Mouse (Mus musculus) embryonic stem cell, embryonic (primary cell): ENCODE measurements around the gene Mrm2.

Experiments used
- CTCF ChIA-PET, 4 experiments: fragments of 300-600 bp in 2 of 4; fragments of 350-600 bp in 2 of 4; sonication (Branson Sonifier 250); formaldehyde crosslinking; loops; one replicate each; lab custom pipeline; 2022; ENCODE audit warnings: inconsistent platforms in 2 of 4; lab: Charles Lee
- POLR2A ChIA-PET, 4 experiments: fragments of 300-600 bp in 2 of 4; fragments of 350-600 bp in 2 of 4; sonication (Branson Sonifier 250); formaldehyde crosslinking; loops; one replicate each; lab custom pipeline; 2022; ENCODE audit warnings: antibody characterized with exemption in 4 of 4, inconsistent platforms in 1 of 4; lab: Charles Lee

Gene Mrm2

DNA sequence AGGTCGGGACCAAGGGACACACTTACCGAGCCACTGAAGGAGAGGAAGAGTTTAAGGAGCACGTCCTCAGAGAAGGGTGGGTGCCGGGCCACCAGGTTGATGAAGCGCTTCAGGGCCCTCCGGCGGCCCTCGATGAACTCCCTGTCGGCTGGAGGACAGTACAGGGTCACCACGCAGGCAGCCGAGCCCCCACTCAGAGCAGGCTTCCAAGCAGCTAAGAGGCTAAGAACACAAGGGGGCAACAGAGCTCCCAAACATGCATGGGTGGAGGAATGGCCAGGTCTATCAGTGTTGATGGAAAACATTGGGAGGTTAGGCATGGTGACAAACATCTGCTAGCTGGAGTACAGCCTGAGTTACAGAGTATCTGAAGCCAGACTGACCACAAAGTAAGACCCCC lies 24.2 kb upstream of the Mrm2 start:
- ChIA-PET CTCF (interaction anchor here in 3 of 4 experiments (0.6 to 1.4 kb wide), 6 partner anchors 11 to 423 kb away, joined by 3 to 7 read pairs (median 3); no protein-coding TSS in a partner anchor), POLR2A (interaction anchor here in 2 of 4 experiments (0.8 to 1.1 kb wide), 4 partner anchors 12 to 46 kb away, joined by 3 to 4 read pairs (median 3); no protein-coding TSS in a partner anchor)

DNA sequence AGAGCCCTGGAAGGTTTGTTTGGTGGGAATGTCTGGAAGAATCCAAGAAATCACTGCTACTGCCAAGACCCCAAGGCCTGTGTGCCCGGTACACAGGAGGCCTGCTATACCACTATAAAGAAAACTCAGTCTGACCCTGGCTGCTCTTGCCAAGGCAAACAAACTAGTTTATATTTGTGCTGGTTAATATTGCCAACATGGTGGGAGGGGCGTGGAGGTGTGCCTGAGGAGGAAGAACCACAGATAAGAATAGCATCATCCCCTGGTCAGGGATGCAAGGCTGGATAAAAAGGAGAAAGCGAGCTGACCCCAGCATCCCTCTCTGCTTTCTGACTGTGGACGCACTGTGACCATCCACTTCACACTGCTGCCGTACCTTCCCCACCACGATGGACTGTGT lies 20.7 kb upstream of the Mrm2 start:
- POLR2A ChIA-PET, result no interaction called here
- CTCF ChIA-PET, result no interaction called here

DNA sequence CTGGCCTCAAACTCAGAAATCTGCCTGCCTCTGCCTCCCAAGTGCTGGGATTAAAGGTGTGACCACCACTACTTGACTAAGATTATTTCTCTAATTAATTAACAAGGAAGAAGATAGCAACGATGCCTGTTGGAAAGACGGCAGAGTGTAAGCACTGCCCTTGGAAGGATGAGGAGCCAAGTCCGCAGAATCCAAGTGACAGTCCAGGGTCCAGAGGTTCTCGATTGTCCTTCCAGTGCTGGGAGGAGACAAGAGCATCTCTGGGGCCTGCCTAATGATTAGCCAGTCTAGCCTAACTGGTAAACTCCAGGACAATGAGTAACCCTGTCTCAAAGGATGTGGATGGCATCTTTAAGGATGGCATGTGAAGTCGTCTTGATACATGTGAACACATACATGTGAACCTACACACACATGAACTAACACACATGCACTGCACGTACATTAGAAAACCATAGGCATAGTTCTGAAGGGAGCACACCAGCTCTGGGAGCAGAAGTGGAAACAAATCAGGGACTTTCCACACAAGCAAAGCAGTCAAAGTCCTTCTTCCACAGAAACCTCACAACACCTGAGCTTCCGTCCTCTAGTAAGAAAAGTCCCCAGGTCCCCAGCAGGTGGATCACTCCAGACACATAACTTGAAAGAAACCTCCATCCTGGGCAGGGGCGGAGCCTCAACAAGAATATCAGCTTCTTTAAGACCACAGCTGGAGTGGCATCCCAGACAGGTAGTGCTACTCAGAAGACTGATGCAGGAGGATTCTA lies 19.2 kb upstream of the Mrm2 start:
- POLR2A ChIA-PET, result interaction anchor here in 1 of 4 experiments (0.8 to 1.0 kb wide), 2 partner anchors 10 to 18 kb away, joined by 3 to 6 read pairs; no protein-coding TSS in a partner anchor
- CTCF ChIA-PET, result interaction anchor here in 1 of 4 experiments (1.6 kb wide), 1 partner anchor 12 kb away, joined by 3 read pairs; no protein-coding TSS in a partner anchor

DNA sequence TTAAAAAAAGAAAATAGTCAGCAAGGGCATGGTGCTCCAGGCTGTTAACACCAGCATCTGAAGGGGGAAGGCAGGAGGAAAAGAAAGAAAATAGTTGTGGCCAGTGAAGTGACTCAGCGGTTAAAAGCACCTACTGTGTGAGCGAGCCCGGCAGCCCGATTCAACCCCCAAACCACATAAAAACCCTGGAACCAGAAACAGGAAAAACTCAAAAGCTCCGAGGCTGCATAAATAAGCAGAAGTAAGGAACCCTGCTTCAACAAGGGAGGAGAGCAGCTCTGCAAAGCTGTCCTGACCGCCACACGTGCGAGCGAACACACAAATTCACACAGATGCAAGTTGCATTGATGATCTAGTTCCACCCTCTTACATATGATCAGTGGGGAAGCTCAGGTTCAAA lies 18.2 kb upstream of the Mrm2 start:
- ChIA-PET POLR2A (interaction anchor here in 1 of 4 experiments (1.6 kb wide), 1 partner anchor 17 kb away, joined by 6 read pairs; no protein-coding TSS in a partner anchor), CTCF (interaction anchor here in 1 of 4 experiments (1.6 kb wide), 1 partner anchor 11 kb away, joined by 3 read pairs; no protein-coding TSS in a partner anchor)

DNA sequence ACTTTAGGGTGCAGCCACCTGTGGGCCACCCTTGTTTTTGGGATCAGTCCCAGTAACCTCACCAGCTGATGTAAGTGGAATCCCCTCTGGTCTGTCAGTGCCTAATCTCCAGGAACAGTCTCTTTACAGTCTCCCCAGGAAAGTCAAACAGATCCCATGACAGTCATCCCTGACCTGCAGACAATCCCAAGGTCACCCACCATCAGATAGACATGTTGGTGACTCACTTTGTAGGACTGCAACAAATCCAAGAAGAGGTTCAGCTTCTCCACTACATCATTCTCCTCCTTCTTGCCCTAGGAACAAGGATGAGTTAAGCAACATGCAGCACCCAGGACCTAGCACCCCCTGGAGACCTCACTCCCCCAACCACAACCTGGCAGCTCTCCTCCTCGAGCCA lies 14.4 kb upstream of the Mrm2 start:
- POLR2A ChIA-PET, result no interaction called here
- CTCF ChIA-PET, result interaction anchor here in 1 of 4 experiments (1.0 kb wide), 1 partner anchor 10 kb away, joined by 3 read pairs; no protein-coding TSS in a partner anchor

DNA sequence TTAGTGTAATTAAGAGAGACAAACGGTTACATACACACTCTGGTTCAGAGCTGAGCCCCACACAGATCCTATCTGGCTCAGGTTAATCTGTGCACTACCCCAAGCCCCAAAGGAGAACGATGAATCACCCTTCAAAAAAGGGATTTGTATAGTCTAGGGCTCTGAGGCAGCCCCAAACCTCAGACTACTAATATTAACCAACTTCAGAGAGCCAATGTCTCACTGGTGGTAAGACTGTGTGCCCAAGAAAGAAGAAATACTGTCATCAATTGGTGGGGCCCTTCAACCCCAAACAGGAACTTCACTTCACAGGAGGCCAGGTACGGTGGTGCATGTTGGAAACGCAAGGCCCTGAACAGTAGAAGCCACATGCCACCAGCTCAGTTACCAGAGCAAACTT lies 13.5 kb upstream of the Mrm2 start:
- ChIA-PET CTCF (no interaction called here), POLR2A (interaction anchor here in 1 of 4 experiments (1.7 kb wide), 1 partner anchor 13 kb away, joined by 6 read pairs; the partner anchor contains the start of gene Mrm2)

DNA sequence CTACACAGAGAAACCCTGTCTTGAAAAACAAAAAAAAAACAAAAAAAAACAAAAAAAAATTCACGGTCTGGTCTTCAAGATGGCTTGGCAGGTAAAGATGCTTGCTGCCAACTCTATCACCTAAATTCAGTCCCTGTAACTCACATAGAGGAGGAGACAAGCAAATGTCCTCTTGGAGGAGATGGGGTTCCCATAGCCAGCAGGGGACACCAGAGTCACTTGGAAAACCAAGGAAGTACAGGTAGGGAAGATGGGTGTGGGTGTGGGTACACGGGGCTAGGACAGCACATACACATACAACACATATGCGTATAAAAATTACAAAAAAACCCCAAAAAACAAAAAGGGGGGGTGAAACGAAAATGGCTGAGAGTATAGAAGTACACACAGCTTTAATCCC lies 11.2 kb upstream of the Mrm2 start:
- ChIA-PET POLR2A (interaction anchor here in 2 of 4 experiments (0.7 to 3.0 kb wide), 5 partner anchors 11 to 320 kb away, joined by 3 to 17 read pairs (median 4); partner anchors contain the start of gene Mrm2 (in 1 of the 2)), CTCF (interaction anchor here in 3 of 4 experiments (0.5 to 0.7 kb wide), 3 partner anchors 76 to 450 kb away, joined by 3 to 4 read pairs (median 3); no protein-coding TSS in a partner anchor)

DNA sequence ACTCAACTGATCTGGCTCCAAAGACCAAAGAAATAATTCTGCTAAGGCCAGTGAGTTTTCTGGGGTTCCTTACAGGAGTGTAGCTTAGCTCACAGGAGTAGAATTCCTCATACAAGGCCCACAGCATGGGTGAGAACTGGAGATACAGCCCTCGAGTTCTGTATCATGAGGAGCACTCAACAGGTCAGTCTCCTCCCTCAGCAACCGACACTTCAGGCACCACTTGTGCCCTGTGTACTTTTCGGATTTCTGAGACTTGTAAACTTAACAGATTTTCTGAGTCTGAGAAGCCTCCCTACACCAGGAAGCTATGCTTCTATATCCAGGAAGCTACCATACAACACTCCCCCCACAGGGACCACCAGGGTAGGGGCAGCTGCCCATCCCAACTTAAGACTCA lies 8.1 kb upstream of the Mrm2 start:
- CTCF ChIA-PET, result interaction anchor here in 2 of 4 experiments (1.1 to 2.8 kb wide), 3 partner anchors 8 to 42 kb away, joined by 3 to 14 read pairs (median 3); partner anchors contain the start of gene Mrm2 (in 1 of the 2)
- POLR2A ChIA-PET, result interaction anchor here in 1 of 4 experiments (1.4 kb wide), 1 partner anchor 9 kb away, joined by 3 read pairs; no protein-coding TSS in a partner anchor

DNA sequence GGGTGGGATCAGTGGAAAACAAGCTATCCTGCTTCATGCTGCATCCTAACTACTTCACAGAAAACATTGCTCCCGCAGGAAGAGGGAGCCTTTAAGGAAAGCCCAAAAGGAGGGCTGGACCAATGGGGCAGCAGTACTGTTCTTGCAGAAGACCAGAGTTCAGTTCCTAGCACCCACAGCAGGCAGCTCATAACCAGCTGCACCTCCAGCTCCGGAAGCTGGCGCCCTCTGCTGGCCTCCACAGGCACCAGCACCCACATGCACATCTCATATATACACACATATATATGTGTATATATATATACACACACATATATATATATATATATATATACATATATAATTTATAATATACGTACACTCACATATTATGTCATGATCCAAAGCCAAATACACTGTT lies 7.1 kb upstream of the Mrm2 start:
- CTCF ChIA-PET, result interaction anchor here in 3 of 4 experiments (0.6 to 1.4 kb wide), 7 partner anchors 10 to 500 kb away, joined by 3 to 4 read pairs (median 3); no protein-coding TSS in a partner anchor
- POLR2A ChIA-PET, result interaction anchor here in 2 of 4 experiments (0.8 to 1.7 kb wide), 3 partner anchors 18 to 25 kb away, joined by 3 to 5 read pairs (median 4); partner anchors contain the start of genes Mad1l1 (in 1 of the 2) and Nudt1 (in 1 of the 2)

DNA sequence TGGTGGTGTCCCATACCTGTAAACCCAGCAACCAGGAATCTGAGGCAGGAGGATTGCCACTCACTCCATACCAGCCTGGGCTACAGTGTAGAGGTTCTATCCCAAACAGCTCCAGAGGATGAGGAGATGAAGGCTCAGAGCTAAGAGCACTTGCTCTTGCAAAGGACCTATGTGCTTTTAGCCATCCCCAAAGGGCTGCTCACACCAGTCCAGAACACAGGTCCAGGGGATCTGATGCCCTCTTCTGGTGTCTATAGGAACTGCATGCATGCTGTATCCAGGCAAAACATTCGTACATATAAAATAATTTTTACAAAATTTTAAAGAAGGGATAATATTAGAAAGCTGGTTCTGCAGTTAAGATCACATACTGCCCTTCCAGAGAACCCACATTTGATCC lies 5.0 kb upstream of the Mrm2 start:
- ChIA-PET POLR2A (interaction anchor here in 2 of 4 experiments (0.6 to 2.2 kb wide), 12 partner anchors 11 to 179 kb away, joined by 3 to 9 read pairs (median 4); partner anchors contain the start of genes Eif3b (in 1 of the 2), Gm4869 (in 1 of the 2), Mad1l1 (in 1 of the 2) and Nudt1 (in 1 of the 2)), CTCF (interaction anchor here in 3 of 4 experiments (0.6 to 1.6 kb wide), 11 partner anchors 9 to 516 kb away, joined by 3 to 6 read pairs (median 3); no protein-coding TSS in a partner anchor)

DNA sequence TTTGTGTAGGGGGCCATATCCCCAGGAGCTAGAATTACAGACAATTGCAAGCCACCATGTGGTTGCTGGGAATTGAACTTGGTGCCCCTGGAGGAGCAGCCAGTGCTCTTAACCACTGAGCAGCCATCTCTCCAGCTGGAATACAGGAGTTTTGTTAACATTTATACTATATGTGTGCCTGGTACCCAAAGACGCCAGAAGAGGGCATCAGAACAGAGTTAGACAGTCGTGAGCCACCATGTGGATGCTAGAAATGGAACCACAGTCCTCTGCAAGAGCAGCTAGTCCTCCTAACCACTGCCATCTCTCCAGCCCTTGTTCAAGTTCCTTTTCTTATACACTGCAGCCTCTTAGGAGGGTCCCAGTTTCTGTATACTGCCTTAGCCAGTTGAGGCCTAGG lies 1.9 kb upstream of the Mrm2 start:
- POLR2A ChIA-PET, result interaction anchor here (0.8 to 4.0 kb wide), 14 partner anchors 8 to 504 kb away, joined by 3 to 31 read pairs (median 6); partner anchors contain the start of genes Eif3b (in 2 of the 4), Mad1l1 (in 1 of the 4), Nudt1 (in 1 of the 4) and Snx8 (in 1 of the 4)
- CTCF ChIA-PET, result interaction anchor here (0.5 to 3.2 kb wide), 16 partner anchors 8 to 1155 kb away, joined by 3 to 14 read pairs (median 4); partner anchors contain the start of genes Ints1 (in 1 of the 4), Mad1l1 (in 1 of the 4) and Nudt1 (in 1 of the 4)

DNA sequence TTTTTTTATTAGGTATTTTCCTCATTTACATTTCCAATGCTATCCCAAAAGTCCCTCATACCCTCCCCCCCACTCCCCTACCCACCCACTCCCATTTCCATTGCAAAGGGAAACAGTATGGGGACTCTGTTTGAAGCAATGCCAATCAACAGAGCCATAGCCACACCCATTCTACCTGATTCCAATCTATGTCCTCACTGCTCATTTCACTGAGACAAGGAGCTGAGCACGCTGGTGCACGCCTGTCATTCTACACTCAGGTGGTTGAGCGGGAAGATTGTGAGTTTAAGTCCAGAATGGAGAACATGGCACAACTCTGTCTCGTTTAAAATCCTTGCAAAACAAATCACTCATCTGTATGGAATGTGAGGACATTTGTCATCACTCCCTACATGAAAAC lies 821 bp upstream of the Mrm2 start:
- POLR2A ChIA-PET, result interaction anchor here (0.6 to 4.0 kb wide), 42 partner anchors 9 to 1820 kb away, joined by 3 to 31 read pairs (median 4); partner anchors contain the start of genes Mad1l1 (in 3 of the 4), Nudt1 (in 3 of the 4), Eif3b (in 2 of the 4) and Snx8 (in 2 of the 4)
- CTCF ChIA-PET, result interaction anchor here (0.5 to 3.2 kb wide), 18 partner anchors 9 to 1993 kb away, joined by 3 to 14 read pairs (median 4); partner anchors contain the start of genes Ints1 (in 1 of the 4), Mad1l1 (in 1 of the 4) and Nudt1 (in 1 of the 4)

DNA sequence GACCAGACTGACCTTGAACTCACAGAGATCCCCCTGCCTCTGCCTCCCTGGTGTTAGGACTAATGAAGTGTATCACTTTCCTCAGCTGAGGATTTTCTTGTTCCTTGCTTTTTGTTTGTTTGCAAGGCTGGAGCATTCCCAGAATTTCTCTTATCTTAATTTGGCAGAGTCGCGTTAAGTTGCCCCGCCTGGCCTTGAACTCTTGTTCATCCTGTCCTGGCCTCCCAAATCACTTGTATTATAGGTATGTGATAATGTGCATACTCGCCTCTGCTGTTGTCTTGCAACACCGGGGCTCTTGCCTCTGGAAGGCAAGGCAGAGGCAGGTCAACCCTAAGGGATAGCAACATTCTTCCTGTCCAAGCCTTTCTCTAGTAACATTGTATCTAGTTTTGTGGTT lies 7.6 kb downstream of the Mrm2 start:
- CTCF ChIA-PET, result no interaction called here

DNA sequence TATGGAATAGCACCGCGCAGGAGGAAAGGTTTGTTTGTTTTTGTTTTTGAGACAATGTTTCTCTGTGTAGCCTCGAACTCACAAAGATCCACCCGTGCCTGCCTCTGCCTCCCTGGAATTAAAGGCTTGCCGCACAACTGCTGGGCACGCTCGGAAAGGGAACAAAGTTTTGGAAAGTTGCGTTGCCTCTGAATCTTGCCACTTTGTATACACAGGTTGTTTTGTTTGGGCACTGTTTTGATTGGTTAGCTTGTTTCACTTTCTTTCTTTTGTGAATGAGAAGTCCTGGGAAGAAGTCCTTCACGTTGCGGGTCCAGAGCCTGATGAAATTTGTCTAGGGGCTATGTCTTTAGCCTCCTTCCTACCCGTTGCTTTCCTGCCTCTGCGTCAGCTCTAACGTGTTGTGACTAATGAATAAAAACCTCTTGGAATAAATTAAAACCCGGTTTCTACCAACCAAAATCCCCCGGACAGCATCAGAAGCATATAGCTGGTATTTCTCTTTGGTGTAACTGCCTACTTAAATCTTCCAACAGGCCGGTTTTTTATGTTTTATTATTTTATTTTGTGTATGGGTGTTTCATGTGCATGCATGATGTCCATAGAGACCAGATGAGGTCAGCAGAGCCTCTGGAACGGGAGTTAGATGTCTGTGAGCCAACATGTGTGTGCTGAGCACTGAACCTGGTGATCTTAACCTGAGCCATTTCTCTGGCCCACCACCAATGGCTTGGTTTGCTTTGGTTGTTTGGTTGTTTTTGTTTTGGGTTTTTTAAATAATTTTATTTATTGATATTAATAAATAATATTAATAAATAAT lies 9.7 kb downstream of the Mrm2 start:
- CTCF ChIA-PET, result interaction anchor here in 2 of 4 experiments (1.0 to 1.2 kb wide), 2 partner anchors 10 to 66 kb away, joined by 5 to 12 read pairs; partner anchors contain the start of gene Mrm2 (in 1 of the 2)
- POLR2A ChIA-PET, result interaction anchor here in 3 of 4 experiments (0.6 to 3.8 kb wide), 13 partner anchors 8 to 389 kb away, joined by 3 to 31 read pairs (median 5); partner anchors contain the start of genes Mrm2 (in 3 of the 3) and Eif3b (in 2 of the 3)

More for the DNA sequence above, 7.6 kb downstream of the Mrm2 start:
- POLR2A ChIA-PET, result interaction anchor here in 3 of 4 experiments (0.6 to 1.3 kb wide), 5 partner anchors 8 to 907 kb away, joined by 3 to 6 read pairs (median 5); no protein-coding TSS in a partner anchor

DNA sequence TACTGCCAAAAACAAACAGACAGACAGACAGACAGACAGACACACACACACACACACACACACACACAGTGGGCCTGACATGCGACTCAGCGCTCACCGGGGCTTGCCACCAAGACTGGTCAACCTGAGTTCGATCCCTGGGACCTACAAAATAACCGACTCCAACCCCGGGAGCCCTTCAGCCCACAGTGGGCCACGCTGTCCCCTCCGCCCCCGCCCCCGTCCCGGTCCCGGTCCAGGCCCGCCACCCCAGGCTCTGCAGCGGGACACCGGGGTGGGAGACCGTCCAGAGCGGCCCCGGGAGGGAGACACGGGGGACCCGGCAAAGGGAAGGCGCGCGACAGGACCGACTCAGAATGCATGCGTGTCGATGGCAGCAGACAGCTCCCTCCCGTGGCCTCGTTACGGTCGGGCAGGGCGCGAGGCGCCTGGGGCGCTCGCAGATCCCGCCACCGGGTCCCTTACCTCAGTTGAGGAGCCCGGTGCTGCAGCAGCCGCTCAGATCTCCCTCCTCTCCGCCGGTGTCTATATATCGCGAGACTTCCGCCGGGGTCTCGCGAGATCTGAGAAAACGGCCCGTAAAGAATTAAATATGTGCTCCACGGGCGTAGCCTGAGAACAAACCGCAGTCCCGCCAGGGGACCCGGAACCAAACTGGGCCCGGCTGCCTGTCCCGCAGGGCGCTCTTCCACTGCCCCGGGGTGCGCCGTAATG lies 10.5 kb downstream of the Mrm2 start, which contains the start of the genes Mad1l1 and Nudt1:
Gene Mad1l1 (minus strand): TSS at position 511 of the 714 bp plus-strand sequence.
Gene Nudt1 (plus strand): TSS at position 615 of the 714 bp plus-strand sequence.
- CTCF ChIA-PET, result interaction anchor here in 3 of 4 experiments (0.6 to 1.2 kb wide), 4 partner anchors 11 to 1692 kb away, joined by 3 to 12 read pairs (median 5); partner anchors contain the start of gene Mrm2 (in 1 of the 3)
- POLR2A ChIA-PET, result interaction anchor here in 3 of 4 experiments (0.6 to 3.8 kb wide), 16 partner anchors 9 to 572 kb away, joined by 3 to 31 read pairs (median 4); partner anchors contain the start of genes Mrm2 (in 3 of the 3) and Eif3b (in 2 of the 3)

DNA sequence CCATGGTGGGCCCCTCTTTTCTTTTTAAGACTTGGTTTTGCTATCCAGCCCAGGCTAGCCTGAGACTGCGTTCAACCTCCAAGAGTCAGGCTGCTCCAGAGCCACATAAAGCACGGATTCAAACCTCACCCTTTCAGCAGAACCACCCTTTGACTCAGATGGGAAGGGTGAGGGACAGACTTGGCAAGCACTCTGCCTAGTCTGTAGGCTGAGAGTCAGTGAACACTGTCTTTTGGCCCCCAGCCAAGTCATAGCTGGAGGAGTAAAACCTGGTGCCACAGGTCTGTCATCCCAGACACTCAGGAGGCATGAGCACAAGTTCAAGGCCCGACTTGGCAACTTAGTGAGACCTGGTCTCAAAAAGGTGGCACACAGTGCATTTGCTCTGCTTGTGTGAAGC lies 15.0 kb downstream of the Mrm2 start:
- ChIA-PET POLR2A (interaction anchor here in 2 of 4 experiments (0.5 to 2.5 kb wide), 6 partner anchors 8 to 386 kb away, joined by 3 to 6 read pairs (median 4); partner anchors contain the start of genes Eif3b (in 1 of the 2) and Mrm2 (in 1 of the 2)), CTCF (interaction anchor here in 1 of 4 experiments (1.4 kb wide), 1 partner anchor 10 kb away, joined by 3 read pairs; no protein-coding TSS in a partner anchor)
